Mouse (Mus musculus): ENCODE results near the gene Tgfa. TPM values are rescaled to one million over a fixed set of nuclear protein-coding genes. Genes with fewer than 3 reads are reported as not detected.

Gene Tgfa
- polyA plus RNA-seq, 1 experiment from 2014 or later = 2.2 TPM

DNA sequence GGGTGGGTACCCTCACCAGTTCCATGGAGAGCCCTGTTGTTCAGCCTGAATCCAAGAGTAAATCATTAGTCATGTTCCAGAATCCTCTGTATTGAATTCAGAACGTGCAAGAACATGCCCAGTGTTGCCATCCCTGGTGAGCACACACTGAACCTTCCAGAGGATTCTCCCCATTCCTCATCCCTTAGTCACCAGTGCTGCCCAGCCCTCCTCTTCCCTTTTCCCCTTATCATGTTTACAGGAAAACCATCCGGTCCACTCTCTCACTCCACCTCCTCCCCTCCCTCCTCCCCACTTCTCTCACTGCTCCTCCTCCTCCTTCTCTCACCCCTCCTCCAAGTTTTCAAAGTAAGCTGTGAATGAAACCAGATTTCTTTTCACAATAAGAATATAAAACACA is 14.4 kb upstream of the Tgfa start:
- no peak for DNase-seq (ENCODE audit: low spot score)
- Histone ChIP-seq H3K9me3 (ENCODE audit: control insufficient read depth, low read length) (no peaks in the 10 kb centered on the region), H3K4me2 (ENCODE audit: low read depth) (no peak overlapping the region)

GRCm38 (mm10) chr6:86182016-86182415 is 13.0 kb upstream of the Tgfa start:
- Histone ChIP-seq H3K27me3 (ENCODE audit: control insufficient read depth, insufficient read depth, low read length) (no peaks in the 10 kb centered on the region), H3K4me1 (ENCODE audit: control insufficient read depth, insufficient read depth, low read length) (no peaks in the 10 kb centered on the region; the same call in 1 of the 2 replicates), H3K36me3 (ENCODE audit: control insufficient read depth, insufficient read depth, low read length) (no peaks in the 10 kb centered on the region), H3K4me2 (ENCODE audit: low read depth) (no peak overlapping the region), H3K4me3 (ENCODE audit: low read depth, low read length) (no peak overlapping the region), H3K27ac (ENCODE audit: low read depth, low read length) (no peak overlapping the region), H3K9ac (ENCODE audit: low read length) (no peak overlapping the region), H3K9me3 (ENCODE audit: control insufficient read depth, low read length) (no peaks in the 10 kb centered on the region)
- WGBS = 72% methylated on average over 9 of the region's 9 CpGs
- ATAC-seq (ENCODE audit: insufficient read depth, low FRiP score, low TSS enrichment) = no peak
- no peak for DNase-seq (ENCODE audit: low spot score)

More for the DNA sequence above, 14.4 kb upstream of the Tgfa start:
- Histone ChIP-seq H3K27ac (ENCODE audit: low read depth, low read length) (no peak overlapping the region), H3K9ac (ENCODE audit: low read length) (no peak overlapping the region), H3K4me3 (ENCODE audit: low read depth, low read length) (no peak overlapping the region), H3K27me3 (ENCODE audit: control insufficient read depth, insufficient read depth, low read length) (no peaks in the 10 kb centered on the region), H3K36me3 (ENCODE audit: control insufficient read depth, insufficient read depth, low read length) (no peaks in the 10 kb centered on the region), H3K4me1 (ENCODE audit: control insufficient read depth, insufficient read depth, low read length) (no peaks in the 10 kb centered on the region; the same call in 1 of the 2 replicates)
- no peak for ATAC-seq (ENCODE audit: insufficient read depth, low FRiP score, low TSS enrichment)
- 58% methylated on average over 2 of the region's 2 CpGs for WGBS

GRCm38 (mm10) chr6:86182626-86183025 is 12.4 kb upstream of the Tgfa start:
- 94% methylated on average over 5 of the region's 5 CpGs for WGBS
- no peak overlapping the region for H3K4me3 ChIP-seq (ENCODE audit: low read depth, low read length)
- H3K4me1 ChIP-seq (ENCODE audit: control insufficient read depth, insufficient read depth, low read length) = no peaks in the 10 kb centered on the region; the same call in 1 of the 2 replicates
- no peak for DNase-seq (ENCODE audit: low spot score)
- H3K27me3 ChIP-seq (ENCODE audit: control insufficient read depth, insufficient read depth, low read length) = no peaks in the 10 kb centered on the region
- no peak overlapping the region for H3K9ac ChIP-seq (ENCODE audit: low read length)
- no peak overlapping the region for H3K4me2 ChIP-seq (ENCODE audit: low read depth)
- H3K9me3 ChIP-seq (ENCODE audit: control insufficient read depth, low read length) = no peaks in the 10 kb centered on the region; the same call in 1 of the 2 replicates
- no peak overlapping the region for H3K27ac ChIP-seq (ENCODE audit: low read depth, low read length)
- ATAC-seq (ENCODE audit: insufficient read depth, low FRiP score, low TSS enrichment) = no peak
- no peaks in the 10 kb centered on the region for H3K36me3 ChIP-seq (ENCODE audit: control insufficient read depth, insufficient read depth, low read length)

- no peak overlapping the region for H3K27ac ChIP-seq (ENCODE audit: low read depth, low read length)
- H3K9me3 ChIP-seq (ENCODE audit: control insufficient read depth, low read length) = no peaks in the 10 kb centered on the region; the same call in 1 of the 2 replicates
- DNase-seq (ENCODE audit: low spot score) = no peak
- no peaks in the 10 kb centered on the region; the same call in 1 of the 2 replicates for H3K4me1 ChIP-seq (ENCODE audit: control insufficient read depth, insufficient read depth, low read length)
- no peak overlapping the region for H3K9ac ChIP-seq (ENCODE audit: low read length)
- H3K4me2 ChIP-seq (ENCODE audit: low read depth) = no peak overlapping the region
- no peaks in the 10 kb centered on the region for H3K36me3 ChIP-seq (ENCODE audit: control insufficient read depth, insufficient read depth, low read length)
- H3K27me3 ChIP-seq (ENCODE audit: control insufficient read depth, insufficient read depth, low read length) = no peaks in the 10 kb centered on the region
- 50% methylated on average over 14 of the region's 14 CpGs for WGBS
- H3K4me3 ChIP-seq (ENCODE audit: low read depth, low read length) = no peak overlapping the region
- ATAC-seq (ENCODE audit: insufficient read depth, low FRiP score, low TSS enrichment) = no peak
These were observed 8.7 kb upstream of the Tgfa start for GRCm38 (mm10) chr6:86186106-86186955.

- Histone ChIP-seq H3K4me2 (ENCODE audit: low read depth) (no peak overlapping the region), H3K36me3 (ENCODE audit: control insufficient read depth, insufficient read depth, low read length) (no peaks in the 10 kb centered on the region), H3K27ac (ENCODE audit: low read depth, low read length) (no peak overlapping the region), H3K9ac (ENCODE audit: low read length) (no peak overlapping the region), H3K9me3 (ENCODE audit: control insufficient read depth, low read length) (no peaks in the 10 kb centered on the region; the same call in 1 of the 2 replicates), H3K4me1 (ENCODE audit: control insufficient read depth, insufficient read depth, low read length) (no peaks in the 10 kb centered on the region), H3K4me3 (ENCODE audit: low read depth, low read length) (no peak overlapping the region), H3K27me3 (ENCODE audit: control insufficient read depth, insufficient read depth, low read length) (no peaks in the 10 kb centered on the region)
- no peak for DNase-seq (ENCODE audit: low spot score)
- no peak for ATAC-seq (ENCODE audit: insufficient read depth, low FRiP score, low TSS enrichment)
- 83% methylated on average over 11 of the region's 11 CpGs for WGBS
These were observed 6.1 kb upstream of the Tgfa start for GRCm38 (mm10) chr6:86188741-86189480.

GRCm38 (mm10) chr6:86190622-86191021 is 4.4 kb upstream of the Tgfa start:
- peaks cover 13% of the 10 kb centered on the region for H3K27me3 ChIP-seq (ENCODE audit: control insufficient read depth, insufficient read depth, low read length)
- no peak overlapping the region for H3K4me2 ChIP-seq (ENCODE audit: low read depth)
- no peak overlapping the region for H3K27ac ChIP-seq (ENCODE audit: low read depth, low read length)
- no peak overlapping the region for H3K9ac ChIP-seq (ENCODE audit: low read length)
- no peaks in the 10 kb centered on the region for H3K4me1 ChIP-seq (ENCODE audit: control insufficient read depth, insufficient read depth, low read length)
- no peaks in the 10 kb centered on the region; the same call in 1 of the 2 replicates for H3K9me3 ChIP-seq (ENCODE audit: control insufficient read depth, low read length)
- H3K4me3 ChIP-seq (ENCODE audit: low read depth, low read length) = no peak overlapping the region
- DNase-seq (ENCODE audit: low spot score) = no peak
- no peaks in the 10 kb centered on the region for H3K36me3 ChIP-seq (ENCODE audit: control insufficient read depth, insufficient read depth, low read length)
- no peak for ATAC-seq (ENCODE audit: insufficient read depth, low FRiP score, low TSS enrichment)
- 94% methylated on average over 3 of the region's 3 CpGs for WGBS

- DNase-seq (ENCODE audit: low spot score) = no peak
- WGBS = 69% methylated on average over 3 of the region's 3 CpGs
- ATAC-seq (ENCODE audit: insufficient read depth, low FRiP score, low TSS enrichment) = no peak
- Histone ChIP-seq H3K27me3 (ENCODE audit: control insufficient read depth, insufficient read depth, low read length) (peaks cover 31% of the 10 kb centered on the region), H3K36me3 (ENCODE audit: control insufficient read depth, insufficient read depth, low read length) (no peaks in the 10 kb centered on the region), H3K4me1 (ENCODE audit: control insufficient read depth, insufficient read depth, low read length) (no peaks in the 10 kb centered on the region), H3K4me3 (ENCODE audit: low read depth, low read length) (no peak overlapping the region), H3K4me2 (ENCODE audit: low read depth) (no peak overlapping the region), H3K27ac (ENCODE audit: low read depth, low read length) (no peak overlapping the region), H3K9me3 (ENCODE audit: control insufficient read depth, low read length) (no peaks in the 10 kb centered on the region), H3K9ac (ENCODE audit: low read length) (no peak overlapping the region)
These were observed 2.0 kb upstream of the Tgfa start for GRCm38 (mm10) chr6:86192978-86193377.

- DNase-seq (ENCODE audit: low spot score) (peak; percentile 51), ATAC-seq (ENCODE audit: insufficient read depth, low FRiP score, low TSS enrichment) (no peak)
- Histone ChIP-seq H3K36me3 (ENCODE audit: control insufficient read depth, insufficient read depth, low read length) (no peaks in the 10 kb centered on the region), H3K27ac (ENCODE audit: low read depth, low read length) (no peak overlapping the region), H3K4me2 (ENCODE audit: low read depth) (no peak overlapping the region), H3K4me3 (ENCODE audit: low read depth, low read length) (no peak overlapping the region), H3K9me3 (ENCODE audit: control insufficient read depth, low read length) (no peaks in the 10 kb centered on the region), H3K4me1 (ENCODE audit: control insufficient read depth, insufficient read depth, low read length) (no peaks in the 10 kb centered on the region), H3K27me3 (ENCODE audit: control insufficient read depth, insufficient read depth, low read length) (peaks cover 31% of the 10 kb centered on the region), H3K9ac (ENCODE audit: low read length) (no peak overlapping the region)
- WGBS = 54% methylated on average over 5 of the region's 5 CpGs
These were observed 1.1 kb upstream of the Tgfa start for GRCm38 (mm10) chr6:86193879-86194278.

Data from neural tube, embryonic 11.5 days (tissue).